Mouse (Mus musculus) lung, postnatal 25 days (tissue): ENCODE results near the gene Tex48.
A peak's percentile ranks its signal among the peaks of the same experiment; 100 is the strongest.

ENCODE experiments used
- DNase-seq: peaks from one replicate; pipeline ENCODE4 v3.0.0; 2022; ENCODE audit warnings: low spot score

Tex48 gene

GRCm38 (mm10) chr4:63594459-63595110 lies 27.6 kb downstream of the Tex48 start:
- DNase-seq, result no peak

- DNase-seq, result no peak
Observed at GRCm38 (mm10) chr4:63590538-63590937, 31.7 kb downstream of the Tex48 start.

- DNase-seq, result no peak
Observed at GRCm38 (mm10) chr4:63589987-63590386, 32.2 kb downstream of the Tex48 start.

GRCm38 (mm10) chr4:63586240-63586639 lies 36.0 kb downstream of the Tex48 start:
- DNase-seq, result no peak

DNA sequence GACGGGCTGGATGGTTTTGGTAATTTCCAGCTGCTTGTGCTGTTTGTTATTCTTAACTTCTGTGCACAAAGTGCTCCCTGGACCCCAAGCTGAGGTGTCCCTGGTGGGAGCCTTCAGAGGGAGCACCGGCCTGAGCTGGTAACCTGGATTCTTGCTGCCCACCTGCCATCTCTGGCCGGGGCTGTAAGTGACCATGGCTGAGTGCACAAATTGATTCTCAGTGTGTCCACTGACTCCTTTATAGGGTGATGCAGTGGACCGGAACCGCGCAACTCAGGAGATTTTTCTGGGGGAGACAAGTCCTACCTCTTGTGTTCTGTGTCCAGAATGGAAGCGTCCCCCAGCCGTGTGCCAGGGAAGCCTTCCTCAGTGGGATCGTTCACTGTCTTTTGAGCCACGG lies 37.0 kb downstream of the Tex48 start:
- no peak for DNase-seq

- no peak for DNase-seq
Observed at GRCm38 (mm10) chr4:63582580-63582979, 39.6 kb downstream of the Tex48 start.

- DNase-seq, result no peak
Observed at GRCm38 (mm10) chr4:63580078-63580477, 42.1 kb downstream of the Tex48 start.

- no peak for DNase-seq
Observed at GRCm38 (mm10) chr4:63579649-63580048, 42.6 kb downstream of the Tex48 start.

GRCm38 (mm10) chr4:63572621-63573020 lies 49.6 kb downstream of the Tex48 start:
- DNase-seq, result no peak

GRCm38 (mm10) chr4:63570208-63570781 lies 51.9 kb downstream of the Tex48 start:
- no peak for DNase-seq

- DNase-seq, result no peak
Observed at GRCm38 (mm10) chr4:63569322-63569721, 52.9 kb downstream of the Tex48 start.

DNA sequence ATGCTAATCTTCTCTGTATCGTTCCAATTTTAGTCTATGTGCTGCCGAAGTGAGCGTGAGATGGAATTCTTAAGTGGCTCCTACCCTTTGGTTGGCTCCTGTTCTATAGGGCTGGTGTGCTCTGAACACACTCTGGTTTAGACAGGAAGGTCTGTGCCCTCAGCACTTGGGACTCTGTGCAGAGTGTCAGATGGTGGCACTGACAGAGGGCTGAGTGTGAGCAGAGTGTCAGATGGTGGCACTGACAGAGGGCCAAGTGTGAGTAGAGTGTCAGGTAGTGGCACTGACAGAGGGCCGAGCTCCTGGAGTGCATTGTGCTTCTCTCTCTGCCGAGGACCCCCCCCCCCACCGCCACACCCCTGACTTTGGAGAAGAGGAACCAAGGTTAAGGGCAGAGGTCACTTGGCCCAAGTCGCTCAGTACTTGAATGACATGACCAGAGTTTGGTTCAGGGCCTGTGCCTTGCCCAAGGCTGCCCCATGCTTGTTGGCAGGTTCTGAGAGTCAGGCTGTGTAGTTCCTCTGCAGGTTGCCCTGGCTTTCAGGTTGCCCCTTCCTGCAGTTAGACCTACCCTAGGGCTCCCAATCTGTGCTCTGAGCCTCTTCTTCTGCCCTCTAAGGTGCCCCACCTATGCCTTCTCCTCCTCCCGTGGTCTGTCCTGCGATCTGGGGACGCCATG lies 54.4 kb downstream of the Tex48 start:
- DNase-seq, result no peak

DNA sequence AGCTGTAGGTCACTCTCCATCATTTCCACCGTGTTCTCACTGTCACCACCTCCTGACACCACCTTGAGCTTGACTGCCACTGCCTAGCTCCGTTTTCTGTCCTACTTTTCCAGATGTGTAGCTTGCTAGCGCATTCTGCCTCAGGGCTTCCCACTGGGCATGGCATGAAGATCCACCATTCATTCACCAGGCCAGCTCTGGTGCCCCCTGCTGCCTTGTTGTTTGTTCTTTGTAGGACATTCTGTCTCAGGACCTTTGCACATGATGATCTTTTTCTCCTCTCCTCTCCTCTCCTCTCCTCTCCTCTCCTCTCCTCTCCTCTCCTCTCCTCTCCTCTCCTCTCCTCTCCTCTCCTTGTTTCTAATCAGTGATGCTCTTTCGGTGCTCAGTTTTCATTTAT lies 59.5 kb downstream of the Tex48 start:
- no peak for DNase-seq

DNA sequence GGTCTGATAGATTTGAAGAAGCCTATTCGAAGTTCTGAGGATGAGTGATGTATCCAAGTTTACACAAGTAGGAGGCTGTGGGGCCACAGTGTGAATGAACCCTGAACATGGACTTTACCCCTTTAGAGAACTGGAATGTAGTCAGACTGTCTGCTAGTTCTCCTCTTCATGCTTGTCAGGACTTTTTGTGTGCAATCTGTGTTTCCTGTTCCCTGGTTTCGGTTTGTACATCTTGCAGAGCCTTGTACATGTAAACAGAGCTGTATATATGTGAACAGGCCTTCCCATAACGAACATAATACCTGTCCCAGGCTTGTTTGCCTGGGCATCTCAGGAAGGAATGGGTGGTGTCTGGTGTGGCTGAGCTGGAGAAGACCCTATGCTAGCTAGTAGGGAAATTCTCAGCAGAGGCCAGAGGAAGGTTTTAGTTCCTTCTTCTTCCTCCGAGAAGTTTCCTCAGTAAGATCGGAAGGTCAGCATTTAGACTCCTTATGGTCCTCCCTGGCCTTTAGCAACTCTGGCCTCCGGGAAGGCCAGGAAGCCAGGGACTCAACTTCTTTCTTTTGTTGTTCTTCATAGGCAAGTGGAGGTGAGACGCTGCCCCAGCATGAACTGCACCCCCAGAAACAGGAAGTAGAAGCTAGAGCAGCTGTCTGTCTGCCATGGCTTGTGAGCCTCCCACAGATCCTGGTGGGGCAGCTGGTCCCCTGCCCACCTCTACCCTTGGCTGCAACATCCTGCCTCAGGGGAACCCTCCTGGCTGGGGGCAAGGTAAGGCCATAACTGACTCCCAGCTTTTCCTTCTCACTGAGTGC lies 60.2 kb downstream of the Tex48 start:
- DNase-seq, result peak; percentile 45

- DNase-seq, result peak; percentile 43
Observed at GRCm38 (mm10) chr4:63560079-63560478, 62.1 kb downstream of the Tex48 start.

GRCm38 (mm10) chr4:63559127-63559697 lies 63.0 kb downstream of the Tex48 start:
- no peak for DNase-seq

- peak; percentile 70 for DNase-seq
Observed at GRCm38 (mm10) chr4:63558407-63559081, 63.7 kb downstream of the Tex48 start, which contains the start of gene Tmem268. Gene Tmem268 (plus strand): TSS chr4:63558781.

GRCm38 (mm10) chr4:63557124-63558059 lies 64.8 kb downstream of the Tex48 start:
- DNase-seq, result no peak
